Mouse (Mus musculus) myocyte (in vitro differentiated cells): ENCODE results near the gene Yjefn3. TPM values are rescaled to one million over a fixed set of nuclear protein-coding genes. Genes with fewer than 3 reads are reported as not detected.
A peak's percentile ranks its signal among the peaks of the same experiment; 100 is the strongest.

Experiments
- H3K27me3 ChIP-seq: one replicate; pipeline ENCODE4 v1.6.1; 2011; ENCODE audit not compliant: control insufficient read depth, insufficient read depth, insufficient read length
- H3K36me3 ChIP-seq: one replicate; pipeline ENCODE4 v1.6.1; 2011; ENCODE audit not compliant: control insufficient read depth, insufficient read depth
- H3K4me2 ChIP-seq: one replicate; pipeline ENCODE4 v1.6.1; 2011; ENCODE audit warnings: low read depth, control low read depth
- H3K4me3 ChIP-seq: one replicate; pipeline ENCODE4 v1.5.1; 2011; ENCODE audit warnings: mild to moderate bottlenecking, control low read depth, moderate library complexity
- H3K79me2 ChIP-seq: one replicate; pipeline ENCODE4 v1.6.1; 2011; ENCODE audit not compliant: control insufficient read depth, insufficient read depth
- H3ac ChIP-seq: one replicate; pipeline ENCODE4 v1.6.1; 2011; ENCODE audit not compliant: control insufficient read depth, insufficient read length
- CEBPB ChIP-seq: IDR thresholded peaks from 2 replicates; pipeline ENCODE4 v1.6.1; 2011; ENCODE audit warnings: mild to moderate bottlenecking, moderate library complexity; ENCODE audit not compliant: poor library complexity, insufficient read depth, severe bottlenecking
- MAX ChIP-seq: IDR thresholded peaks from one replicate; pipeline ENCODE4 v1.6.1; 2011; ENCODE audit warnings: low read depth, mild to moderate bottlenecking, control low read depth
- MYOD1 ChIP-seq, 3 experiments: IDR thresholded peaks; one replicate each; pipeline ENCODE4 v1.6.1; 2011; ENCODE audit warnings: control low read depth in 2 of 3, low read depth in 2 of 3, mild to moderate bottlenecking in 2 of 3, moderate library complexity in 1 of 3; ENCODE audit not compliant: insufficient read length in 2 of 3, control insufficient read depth in 1 of 3
- MYOG ChIP-seq, 3 experiments: IDR thresholded peaks; one replicate each; pipeline ENCODE4 v1.6.1; 2011; ENCODE audit warnings: control low read depth in 2 of 3, low read depth in 2 of 3, mild to moderate bottlenecking in 2 of 3; ENCODE audit not compliant: insufficient read length in 2 of 3, control insufficient read depth in 1 of 3, insufficient read depth in 1 of 3
- POLR2A ChIP-seq: IDR thresholded peaks from one replicate; pipeline ENCODE4 v1.6.1; 2011; ENCODE audit warnings: low read depth, mild to moderate bottlenecking, control low read depth, moderate library complexity; ENCODE audit not compliant: insufficient read length
- POLR2AphosphoS2 ChIP-seq: IDR thresholded peaks from one replicate; pipeline ENCODE4 v1.6.1; 2011; ENCODE audit warnings: low read depth, control low read depth; ENCODE audit not compliant: insufficient read length
- REST ChIP-seq: IDR thresholded peaks from one replicate; pipeline ENCODE4 v1.6.1; 2011; ENCODE audit warnings: mild to moderate bottlenecking, control low read depth, moderate library complexity; ENCODE audit not compliant: insufficient read depth, insufficient read length
- SRF ChIP-seq: IDR thresholded peaks from one replicate; pipeline ENCODE4 v1.6.1; 2011; ENCODE audit warnings: low read depth; ENCODE audit not compliant: control insufficient read depth, insufficient read length
- TCF12 ChIP-seq: IDR thresholded peaks from one replicate; pipeline ENCODE4 v1.6.1; 2011; ENCODE audit warnings: mild to moderate bottlenecking, control low read depth; ENCODE audit not compliant: poor library complexity, insufficient read depth, severe bottlenecking
- TCF3 ChIP-seq: IDR thresholded peaks from one replicate; pipeline ENCODE4 v1.6.1; 2011; ENCODE audit warnings: low read depth, control low read depth; ENCODE audit not compliant: insufficient read length
- USF1 ChIP-seq: IDR thresholded peaks from one replicate; pipeline ENCODE4 v1.6.1; 2011; ENCODE audit warnings: low read depth, mild to moderate bottlenecking, control low read depth, moderate library complexity
- polyA plus RNA-seq: library from polyadenylated mRNA; unstranded; fragments of >200 nt; fragmentation: generic; extraction: Trizol; gene quantifications from one replicate; pipeline ENCODE4 v1.2.1, GENCODE M21; 2012; ENCODE audit warnings: missing spikeins

Gene Yjefn3
- polyA plus RNA-seq, 1 experiment, result 19.0 TPM

- Histone ChIP-seq H3K27me3 (no peaks in the 10 kb centered on the region), H3K36me3 (no peaks in the 10 kb centered on the region), H3K4me2 (no peak overlapping the region), H3K4me3 (no peak overlapping the region), H3ac (no peak overlapping the region), H3K79me2 (no peaks in the 10 kb centered on the region)
- TF ChIP-seq SRF (no peak), TCF12 (no peak), POLR2AphosphoS2 (no peak)
Measured at GRCm38 (mm10) chr8:69870003-69870765, 32.3 kb downstream of the Yjefn3 start.

- H3K4me2 ChIP-seq, result no peak overlapping the region
- H3K79me2 ChIP-seq, result no peaks in the 10 kb centered on the region
- no peak overlapping the region for H3ac ChIP-seq
- TF ChIP-seq REST (no peak), TCF12 (no peak), SRF (no peak), MAX (no peak), MYOG (IDR thresholded peaks at IDR 0.05; ENCODE audit: control insufficient read depth in 1 of 3, insufficient read depth in 1 of 3, insufficient read length in 2 of 3, low read depth in 2 of 3) (no peak), USF1 (no peak), CEBPB (no peak), TCF3 (no peak)
- no peaks in the 10 kb centered on the region for H3K36me3 ChIP-seq
- H3K4me3 ChIP-seq, result no peak overlapping the region
- H3K27me3 ChIP-seq, result no peaks in the 10 kb centered on the region
Measured at GRCm38 (mm10) chr8:69867696-69868326, 34.7 kb downstream of the Yjefn3 start.

DNA sequence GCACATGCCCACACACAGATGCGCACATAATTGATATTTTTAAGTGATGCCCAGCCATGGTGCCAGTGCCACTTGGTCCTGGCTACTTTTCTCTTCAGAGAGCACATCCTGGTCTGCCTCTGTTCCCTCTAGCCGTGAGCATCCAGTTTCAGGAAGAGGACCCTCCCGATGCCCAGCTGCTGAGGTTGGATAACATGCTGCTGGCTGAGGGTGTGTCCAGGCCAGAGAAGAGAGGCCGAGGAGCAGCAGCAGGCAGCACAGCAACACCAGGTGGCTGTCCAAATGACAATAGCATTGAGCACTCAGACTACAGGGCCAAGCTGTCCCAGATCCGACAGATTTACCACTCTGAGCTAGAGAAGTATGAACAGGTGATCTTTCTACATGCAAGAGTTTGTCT, 38.3 kb downstream of the Yjefn3 start:
- no peak overlapping the region for H3ac ChIP-seq
- no peaks in the 10 kb centered on the region for H3K27me3 ChIP-seq
- H3K4me3 ChIP-seq, result no peak overlapping the region
- no peak overlapping the region for H3K4me2 ChIP-seq
- H3K79me2 ChIP-seq, result no peaks in the 10 kb centered on the region
- H3K36me3 ChIP-seq, result no peaks in the 10 kb centered on the region
- TF ChIP-seq CEBPB, result no peak
- TF ChIP-seq MYOD1 (IDR thresholded peaks at IDR 0.05; ENCODE audit: control insufficient read depth in 1 of 3, insufficient read length in 2 of 3, low read depth in 2 of 3), result peak in 1 of 3 experiments; percentile 7

DNA sequence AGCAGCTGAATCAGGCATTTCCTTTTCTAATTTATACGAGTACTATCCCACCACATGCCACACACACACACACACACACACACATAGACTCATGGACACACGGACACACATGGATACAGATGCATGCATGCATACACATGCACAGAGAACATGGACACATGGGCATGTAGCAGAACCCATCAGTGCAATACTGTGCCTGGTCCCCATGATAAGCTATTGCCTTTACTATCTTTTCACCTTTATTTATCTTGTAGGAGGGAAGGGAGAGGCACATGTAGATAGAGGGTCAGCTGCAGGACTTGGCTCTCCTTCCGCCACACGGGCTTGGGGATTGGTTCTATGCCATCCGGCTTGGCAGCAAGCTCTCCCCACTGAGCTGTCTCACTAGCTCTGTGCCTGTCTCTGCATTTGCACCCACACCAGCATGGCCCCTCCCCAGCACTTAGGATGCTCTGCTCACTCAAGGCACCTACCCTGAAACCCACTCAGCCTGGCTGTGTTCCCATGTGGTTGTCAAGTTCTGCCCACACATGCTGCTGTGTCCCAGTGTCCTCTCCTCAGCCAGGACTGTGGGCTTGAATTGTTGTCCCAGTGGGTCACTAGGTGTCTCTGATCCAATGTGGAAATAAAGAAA, 39.0 kb downstream of the Yjefn3 start:
- TF ChIP-seq MYOD1 (IDR thresholded peaks at IDR 0.05; ENCODE audit: control insufficient read depth in 1 of 3, insufficient read length in 2 of 3, low read depth in 2 of 3), result no peak
- no peak for TF ChIP-seq REST
- TF ChIP-seq POLR2AphosphoS2, result no peak
- TF ChIP-seq SRF, result no peak
- no peak for TF ChIP-seq TCF12
- TF ChIP-seq POLR2A, result no peak
- TF ChIP-seq MAX, result no peak
- no peak for TF ChIP-seq TCF3
- TF ChIP-seq USF1, result no peak
- TF ChIP-seq CEBPB, result no peak
- no peaks in the 10 kb centered on the region for H3K36me3 ChIP-seq
- no peaks in the 10 kb centered on the region for H3K79me2 ChIP-seq
- no peaks in the 10 kb centered on the region for H3K27me3 ChIP-seq
- no peak overlapping the region for H3K4me2 ChIP-seq
- H3ac ChIP-seq, result no peak overlapping the region
- H3K4me3 ChIP-seq, result no peak overlapping the region

DNA sequence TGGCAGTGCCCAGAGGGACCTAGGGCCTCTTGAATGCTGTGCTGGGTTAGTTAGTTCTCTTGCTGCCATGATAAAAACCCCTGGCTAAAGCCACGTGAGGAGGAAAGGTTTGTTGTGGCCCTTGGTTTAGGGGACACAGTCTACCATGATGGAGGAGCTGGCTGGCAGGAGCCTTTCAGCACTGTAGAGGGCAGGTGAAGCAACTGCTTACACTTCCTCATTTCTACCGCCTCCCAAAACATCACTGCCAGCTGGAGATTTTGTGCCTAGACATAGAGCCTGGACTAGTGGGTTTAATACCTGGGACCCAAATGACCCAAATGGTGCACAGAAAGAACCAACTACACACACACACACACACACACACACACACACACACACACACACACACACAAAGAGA, 41.3 kb downstream of the Yjefn3 start:
- TF ChIP-seq CEBPB (no peak), MYOD1 (IDR thresholded peaks at IDR 0.05; ENCODE audit: control insufficient read depth in 1 of 3, insufficient read length in 2 of 3, low read depth in 2 of 3) (no peak), POLR2AphosphoS2 (no peak), MYOG (IDR thresholded peaks at IDR 0.05; ENCODE audit: control insufficient read depth in 1 of 3, insufficient read depth in 1 of 3, insufficient read length in 2 of 3, low read depth in 2 of 3) (no peak), MAX (no peak), POLR2A (no peak), TCF3 (no peak), SRF (no peak), USF1 (no peak), TCF12 (no peak)
- no peak overlapping the region for H3K4me2 ChIP-seq
- H3K36me3 ChIP-seq, result no peaks in the 10 kb centered on the region
- H3K79me2 ChIP-seq, result no peaks in the 10 kb centered on the region
- no peaks in the 10 kb centered on the region for H3K27me3 ChIP-seq
- no peak overlapping the region for H3ac ChIP-seq
- H3K4me3 ChIP-seq, result no peak overlapping the region
